Comparison of ENCODE assay signal across 14 mouse cellular contexts in the genomic region with DNA sequence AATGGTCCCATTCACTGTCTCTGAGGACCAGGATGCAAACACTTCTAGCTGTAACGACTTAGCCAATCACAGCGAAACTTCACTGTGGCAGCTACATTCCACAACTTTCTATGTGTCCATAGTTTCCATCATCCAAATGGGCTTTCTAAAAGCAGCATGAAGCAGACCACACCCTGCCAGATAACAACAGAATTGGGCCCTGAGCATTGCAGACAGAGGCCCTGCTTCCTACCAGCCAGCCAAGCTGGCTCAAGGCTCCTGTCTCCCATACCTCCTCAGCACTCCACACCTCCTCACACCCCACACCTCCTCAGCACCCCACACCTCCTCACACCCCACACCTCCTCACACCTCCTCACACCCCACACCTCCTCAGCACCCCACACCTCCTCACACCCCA.
"Had no signal": no experiment of that assay in that cellular context is flagged by ENCODE, and none has a peak within 500 bp of the region (broad histone marks: within the 10 kb centered on the region; RNA-seq: fewer than 3 reads in every experiment).

No protein-coding gene starts in this region.

- H3K9ac ChIP-seq: lung, embryonic 14.5 days; midbrain, embryonic 12.5 days; neural tube, embryonic 12.5 days; stomach, embryonic 15.5 days had no signal

- H3K36me3 ChIP-seq: midbrain, embryonic 10.5 days; midbrain, embryonic 12.5 days; neural tube, embryonic 12.5 days; stomach, embryonic 15.5 days had no signal

- H3K27me3 ChIP-seq: neural tube, embryonic 12.5 days; stomach, embryonic 15.5 days had no signal

- H3K9me3 ChIP-seq: midbrain, embryonic 10.5 days; midbrain, embryonic 12.5 days; neural tube, embryonic 12.5 days; stomach, embryonic 15.5 days had no signal

- H3K4me2 ChIP-seq: lung, embryonic 14.5 days; midbrain, embryonic 12.5 days; neural tube, embryonic 12.5 days; stomach, embryonic 15.5 days had no signal

- H3K4me3 ChIP-seq: midbrain, embryonic 10.5 days; midbrain, embryonic 12.5 days; neural tube, embryonic 12.5 days; stomach, embryonic 15.5 days had no signal

- H3K4me1 ChIP-seq: neural tube, embryonic 12.5 days; stomach, embryonic 15.5 days had no signal

- H3K27ac ChIP-seq: midbrain, embryonic 12.5 days; neural tube, embryonic 12.5 days; stomach, embryonic 15.5 days; stomach, postnatal 0 days had no signal

- DNase-seq: lung, adult 18-20 months; lung, embryonic 14.5 days; lung, postnatal 10 days; lung, postnatal 4 days; midbrain, embryonic 14.5 days; right cerebral cortex, postnatal 14 days; thymus, adult 2 months; thymus, postnatal 25 days; thymus, postnatal 4 days had no signal
